Mouse (Mus musculus): ENCODE measurements around the gene Frmd4a.

DNA sequence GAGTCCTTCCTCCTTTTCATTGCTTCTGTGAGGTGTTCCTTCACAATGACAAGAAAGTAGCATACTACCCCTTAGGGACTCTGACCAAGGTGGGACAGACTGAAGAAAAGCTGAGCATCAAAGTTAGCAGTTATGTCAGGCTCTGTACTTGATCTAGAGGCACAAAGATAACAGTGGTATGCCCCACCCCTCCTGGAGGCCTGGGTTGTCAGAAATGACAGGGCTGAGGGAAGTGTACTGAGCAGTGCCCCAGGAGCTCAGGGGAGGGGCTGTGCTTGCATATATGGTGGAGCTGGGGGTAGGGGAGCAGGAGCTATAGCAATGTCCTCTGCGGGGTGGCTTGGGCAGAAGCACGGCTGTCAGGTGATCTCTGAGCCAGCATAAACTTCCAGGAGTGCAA, 477.0 kb downstream of the Frmd4a start:
- no peak for TF ChIP-seq CTCF (IDR thresholded peaks at IDR 0.05; ENCODE audit: insufficient read depth, low read length)
- TF ChIP-seq POLR2A (IDR thresholded peaks at IDR 0.05; ENCODE audit: borderline replicate concordance, extremely low read depth, low read depth, low read length) = no peak
